Mouse (Mus musculus) olfactory bulb, adult 2 months (tissue): ENCODE measurements around the gene Olfr1339. TPM values are rescaled to one million over a fixed set of nuclear protein-coding genes. Genes with fewer than 3 reads are reported as not detected.

Experiments used
- H3K27ac ChIP-seq: fragments of 200-500 bp; 2 replicates; pipeline ENCODE4 v1.5.1; 2012; ENCODE audit warnings: low read depth, low read length; ENCODE audit not compliant: insufficient read depth
- H3K4me1 ChIP-seq: fragments of 200-500 bp; 2 replicates; pipeline ENCODE4 v1.6.1; 2012; ENCODE audit warnings: low read length; ENCODE audit not compliant: control insufficient read depth, insufficient read depth
- H3K4me3 ChIP-seq: fragments of 200-500 bp; 2 replicates; pipeline ENCODE4 v1.5.1; 2012; ENCODE audit warnings: mild to moderate bottlenecking, low read depth, low read length, moderate library complexity; ENCODE audit not compliant: insufficient read depth
- CTCF ChIP-seq: fragments of 200-500 bp; IDR thresholded peaks from 2 replicates; pipeline ENCODE4 v1.5.1; 2012; ENCODE audit warnings: low read depth, mild to moderate bottlenecking, low read length, moderate library complexity; ENCODE audit not compliant: insufficient read depth
- POLR2A ChIP-seq: fragments of 200-500 bp; IDR thresholded peaks from 2 replicates; pipeline ENCODE4 v1.6.1; 2012; ENCODE audit warnings: mild to moderate bottlenecking, low read depth, low read length, moderate library complexity; ENCODE audit not compliant: insufficient read depth
- WGBS: fragments of 180-500 bp; shearing (Covaris S2); methylation state at CpG from one replicate; pipeline ENCODE4 v1.1.7; 2018; 5-methylcytosine and 5-hydroxymethylcytosine counted together
- polyA plus RNA-seq: library from polyadenylated mRNA; stranded (reverse); fragments of >200 nt; gene quantifications from 2 replicates; pipeline ENCODE4 v1.2.4, GENCODE M21; 2012; ENCODE audit warnings: low replicate concordance; ENCODE audit not compliant: missing spikeins, insufficient read depth, insufficient read length

Gene Olfr1339
- not detected in 2 replicates for polyA plus RNA-seq

DNA sequence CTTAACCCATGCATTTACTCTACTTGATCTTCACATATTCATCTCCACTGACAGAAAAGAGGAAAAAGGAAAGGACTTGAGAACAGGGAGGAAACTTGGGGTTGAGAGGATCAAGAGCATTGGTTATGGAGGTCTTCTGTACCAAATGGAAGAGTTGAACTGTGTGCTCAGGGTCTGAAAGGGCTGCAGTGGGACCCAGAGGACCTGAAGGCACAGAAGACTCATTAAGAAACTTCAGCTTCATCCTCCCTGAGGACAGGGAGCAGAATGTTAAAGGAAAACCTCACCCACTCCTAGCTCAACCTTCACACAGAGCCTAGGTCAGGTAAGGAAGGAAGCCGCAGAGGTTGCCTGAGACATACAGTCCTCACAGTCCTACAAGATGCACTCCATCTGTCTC is at the start of gene Olfr1339:
Gene Olfr1339, plus strand, starts transcription at position 301 of the 400 bp plus-strand sequence.
- Histone ChIP-seq H3K27ac (no peak within 1 kb of the TSS), H3K4me1 (no peaks in the 10 kb centered on the region), H3K4me3 (no peak within 1 kb of the TSS)
- 95% methylated on average over 1 of the region's 1 CpGs for WGBS
- TF ChIP-seq POLR2A (no peak), CTCF (no peak)

DNA sequence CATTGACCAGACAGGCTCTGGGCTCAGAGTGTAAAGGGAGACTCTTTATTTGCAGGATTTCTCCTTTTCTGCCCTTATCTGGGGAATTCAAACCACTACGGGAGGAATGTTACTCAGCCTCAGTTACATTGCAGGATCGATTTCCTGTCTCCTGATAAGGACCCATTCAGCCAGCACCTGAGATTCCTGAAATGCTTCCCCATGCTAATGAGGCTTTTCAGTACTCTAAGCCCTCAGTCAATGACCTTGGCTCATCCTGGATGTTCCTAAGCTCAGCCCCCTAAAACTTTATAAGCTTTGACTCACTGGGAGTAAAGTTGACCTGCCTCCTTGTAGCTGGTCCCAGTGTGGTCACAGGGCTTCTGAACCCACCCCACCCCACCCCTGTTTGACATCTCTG is 44.9 kb upstream of the Olfr1339 start:
- WGBS, result 76% methylated on average over 2 of the region's 2 CpGs
- Histone ChIP-seq H3K4me1 (no peaks in the 10 kb centered on the region), H3K4me3 (no peak overlapping the region), H3K27ac (no peak overlapping the region)
- TF ChIP-seq POLR2A, result no peak
- TF ChIP-seq CTCF, result no peak

DNA sequence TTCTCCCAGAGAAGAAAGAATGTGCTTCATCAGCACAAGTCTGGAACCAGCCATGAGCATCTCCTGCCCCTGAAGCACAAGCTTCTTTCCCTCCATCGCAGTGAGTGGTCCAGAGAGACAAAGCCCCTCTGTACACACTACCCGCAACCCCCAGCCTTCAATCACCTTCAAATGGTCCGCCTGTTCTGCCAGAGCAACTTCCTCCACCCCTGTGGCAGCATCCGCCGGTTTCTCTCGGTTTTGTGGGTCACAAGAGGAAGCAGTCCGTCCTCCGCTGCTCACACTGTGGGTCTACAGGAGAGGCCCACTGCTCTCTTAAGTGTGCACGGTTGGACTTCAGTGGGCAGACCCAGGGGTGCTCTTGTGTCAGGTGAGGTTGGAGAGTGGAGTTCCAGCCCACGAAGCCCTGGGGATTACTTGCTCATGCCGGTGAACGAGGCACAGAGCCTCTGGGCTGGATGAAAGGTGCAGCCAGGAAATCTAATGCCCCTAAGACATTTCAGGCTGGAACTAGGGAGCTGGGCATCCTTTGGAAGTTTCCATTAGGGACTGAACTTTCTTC is 39.5 kb upstream of the Olfr1339 start, which contains the start of gene Olfr1342:
Gene Olfr1342, minus strand, starts transcription at position 345 of the 562 bp plus-strand sequence.
- Histone ChIP-seq H3K4me3 (no peak within 1 kb of the TSS), H3K27ac (no peak within 1 kb of the TSS), H3K4me1 (no peaks in the 10 kb centered on the region)
- 27% methylated on average over 12 of the region's 12 CpGs for WGBS
- TF ChIP-seq POLR2A, result no peak
- no peak for TF ChIP-seq CTCF

DNA sequence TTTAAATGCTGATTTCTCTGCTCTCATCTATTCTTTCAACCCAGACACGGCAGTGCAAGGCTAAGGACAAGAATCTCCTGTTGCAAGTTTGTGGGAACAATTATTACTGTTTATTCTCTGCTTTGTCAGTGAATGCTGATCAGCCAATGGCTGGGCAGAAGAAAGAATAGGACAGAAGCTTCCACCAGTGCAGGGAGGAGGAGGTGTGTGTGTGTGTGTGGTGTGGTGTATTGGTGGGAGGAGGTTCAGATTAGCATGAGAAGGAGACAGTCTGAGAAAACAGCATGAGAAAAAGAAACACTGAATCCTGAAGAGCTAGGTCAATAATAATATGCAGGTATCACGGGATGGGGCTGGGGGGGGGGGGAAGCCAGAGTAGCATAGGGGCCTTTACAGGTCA is 38.2 kb upstream of the Olfr1339 start:
- Histone ChIP-seq H3K4me3 (no peak overlapping the region), H3K27ac (no peak overlapping the region), H3K4me1 (no peaks in the 10 kb centered on the region)
- whole genome bisulfite sequencing, result 19% methylated on average over 2 of the region's 2 CpGs
- TF ChIP-seq POLR2A, result no peak
- no peak for TF ChIP-seq CTCF

DNA sequence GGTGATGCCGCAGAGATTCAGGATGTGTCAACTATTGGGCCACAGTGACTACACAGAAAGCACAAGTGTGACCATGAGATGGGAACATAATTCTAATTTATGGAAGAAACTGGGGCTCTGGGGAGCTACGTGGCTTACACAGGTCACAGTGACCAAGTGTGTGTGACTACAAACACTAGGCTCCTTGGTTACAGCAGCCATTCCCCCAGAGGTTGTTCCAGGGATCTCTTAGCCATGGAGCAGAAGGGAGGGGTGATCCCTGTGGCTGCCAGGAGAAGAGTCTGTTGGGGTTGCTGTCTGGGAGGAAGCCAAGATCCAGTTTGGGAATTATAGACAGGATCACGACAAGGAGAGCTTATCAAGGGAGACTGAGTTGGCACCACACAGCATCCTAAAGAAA is 28.8 kb upstream of the Olfr1339 start, which contains the start of gene Olfr1341:
Gene Olfr1341, plus strand, starts transcription at position 301 of the 400 bp plus-strand sequence.
- TF ChIP-seq POLR2A, result no peak
- no peak for TF ChIP-seq CTCF
- no peak within 1 kb of the TSS for H3K27ac ChIP-seq
- 78% methylated on average over 3 of the region's 3 CpGs for WGBS
- no peak within 1 kb of the TSS for H3K4me3 ChIP-seq
- H3K4me1 ChIP-seq, result no peaks in the 10 kb centered on the region

DNA sequence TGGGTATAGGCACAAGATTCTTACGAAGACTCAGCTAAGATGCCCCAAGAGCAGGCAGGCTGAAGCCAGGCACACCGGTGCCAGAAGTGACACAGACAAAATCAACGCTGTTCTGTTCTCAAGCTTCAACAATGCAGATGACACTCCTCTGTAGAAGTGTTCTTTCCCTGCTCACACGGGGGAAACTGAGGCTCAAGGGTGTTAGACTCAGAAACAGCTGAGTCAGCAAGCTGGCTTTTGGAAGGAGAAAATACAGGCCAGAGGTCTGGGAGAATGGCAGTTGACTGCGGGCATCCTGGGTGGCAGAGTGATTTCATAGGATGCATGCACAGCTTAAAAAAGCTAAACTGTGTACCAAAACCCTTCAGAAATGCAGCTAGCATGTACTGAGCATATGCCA is 23.9 kb upstream of the Olfr1339 start:
- H3K27ac ChIP-seq, result no peak overlapping the region
- TF ChIP-seq POLR2A (no peak), CTCF (no peak)

DNA sequence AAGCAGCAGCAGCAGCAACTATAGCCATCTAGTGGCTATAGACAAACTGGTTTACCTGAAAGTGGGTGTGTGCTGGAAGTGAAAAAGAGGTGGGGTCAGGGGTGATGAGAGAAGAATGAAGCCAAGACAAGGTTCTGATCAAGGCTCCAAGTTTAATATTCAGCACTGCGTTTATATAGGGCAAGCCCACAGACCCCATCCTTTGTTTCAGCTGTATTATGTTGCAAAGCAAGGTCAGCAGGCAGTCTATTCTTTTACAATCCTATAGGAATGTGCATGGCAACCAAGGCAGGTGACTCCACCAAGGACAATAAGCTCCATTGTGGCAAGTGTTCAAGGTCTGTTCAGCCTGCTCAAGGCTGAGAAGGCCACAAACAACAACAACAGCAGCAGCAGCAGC is 20.3 kb upstream of the Olfr1339 start:
- Histone ChIP-seq H3K27ac (no peak overlapping the region), H3K4me1 (no peaks in the 10 kb centered on the region), H3K4me3 (no peak overlapping the region)
- 21% methylated on average over 1 of the region's 1 CpGs for WGBS
- no peak for TF ChIP-seq CTCF
- TF ChIP-seq POLR2A, result no peak

More for the DNA sequence above, 23.9 kb upstream of the Olfr1339 start:
- Histone ChIP-seq H3K4me3 (no peak overlapping the region), H3K4me1 (no peaks in the 10 kb centered on the region)
- WGBS, result 83% methylated on average over 5 of the region's 5 CpGs

DNA sequence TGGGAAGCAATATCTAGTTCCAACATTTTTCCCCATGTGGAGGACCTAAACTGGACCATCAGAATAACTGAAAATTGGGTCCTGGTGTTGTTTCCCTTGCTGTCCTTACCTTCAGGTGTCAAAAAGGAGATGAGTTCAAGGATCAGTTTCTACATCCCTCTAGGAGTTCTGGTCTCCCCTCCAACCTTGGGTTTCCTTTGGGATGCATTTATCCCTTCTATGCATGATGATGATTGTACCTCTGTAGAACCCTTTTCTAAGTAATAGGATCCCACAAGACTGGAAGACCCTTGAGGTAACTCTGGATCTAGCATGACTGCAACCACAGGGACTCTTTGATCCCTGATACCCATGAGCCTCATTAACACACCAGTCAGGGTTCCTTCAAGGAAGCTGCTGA is 12.1 kb upstream of the Olfr1339 start, which contains the start of gene Olfr1340:
Gene Olfr1340, plus strand, starts transcription at position 301 of the 400 bp plus-strand sequence.
- no peaks in the 10 kb centered on the region for H3K4me1 ChIP-seq
- no peak within 1 kb of the TSS for H3K27ac ChIP-seq
- no peak within 1 kb of the TSS for H3K4me3 ChIP-seq
- no peak for TF ChIP-seq POLR2A
- TF ChIP-seq CTCF, result no peak

DNA sequence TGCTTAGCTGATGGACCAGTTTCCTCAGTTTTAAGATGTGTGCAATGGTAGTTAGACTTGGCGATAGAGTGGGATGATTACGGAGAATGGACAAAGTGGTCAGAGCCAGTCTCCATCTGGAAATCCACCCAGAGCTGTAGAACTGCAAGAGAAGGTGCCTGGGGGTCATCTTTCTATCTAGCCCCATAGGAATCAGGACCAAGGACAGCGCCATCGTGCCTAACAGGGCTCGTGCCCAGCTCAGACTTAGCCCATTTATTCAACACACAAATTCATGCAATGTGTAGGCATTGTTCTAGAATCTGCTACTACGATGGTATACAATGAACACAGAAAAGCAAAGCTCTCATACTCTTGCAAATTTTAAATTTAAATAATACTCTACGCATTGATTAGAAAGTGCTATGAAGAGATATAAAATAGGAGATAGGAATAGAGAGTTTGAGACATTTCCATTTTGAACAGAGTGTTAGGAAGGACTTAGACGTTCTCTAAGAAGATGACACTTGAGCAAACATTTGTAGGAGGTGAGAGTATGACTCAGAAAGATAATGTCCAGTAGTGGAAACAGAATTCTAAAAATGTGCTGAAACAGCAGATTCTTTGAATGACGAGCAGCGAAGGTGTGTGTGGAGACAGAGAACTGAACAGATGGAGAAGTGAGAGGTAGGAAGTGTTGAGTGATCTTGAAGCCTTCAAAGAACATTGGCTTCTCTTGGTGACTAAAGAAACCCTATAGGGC is 10.1 kb upstream of the Olfr1339 start:
- Histone ChIP-seq H3K4me1 (no peaks in the 10 kb centered on the region), H3K27ac (no peak overlapping the region), H3K4me3 (no peak overlapping the region)
- TF ChIP-seq CTCF (no peak), POLR2A (no peak)
- 56% methylated on average over 10 of the region's 10 CpGs for WGBS

DNA sequence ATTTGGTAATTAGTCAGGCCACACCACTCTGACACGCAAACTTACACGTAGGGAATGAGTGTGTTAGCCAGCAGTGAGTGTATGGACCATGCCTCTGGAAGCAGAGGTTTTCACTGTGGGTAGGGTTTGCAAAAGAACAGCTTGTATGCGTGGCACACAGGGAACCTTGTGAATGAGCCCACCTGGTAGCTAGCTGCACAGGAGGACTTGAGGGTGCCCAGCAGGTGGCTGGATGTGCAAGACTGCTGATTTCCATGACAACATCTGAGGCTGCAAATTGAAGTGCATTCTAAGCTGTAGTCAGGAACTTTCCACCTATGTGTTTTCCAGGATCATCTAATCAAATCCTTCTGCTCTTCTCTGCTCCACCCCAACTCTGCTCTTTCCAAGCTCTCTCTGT is 7.6 kb downstream of the Olfr1339 start:
- 60% methylated on average over 3 of the region's 3 CpGs for WGBS

More for the DNA sequence above, 7.6 kb downstream of the Olfr1339 start:
- TF ChIP-seq CTCF (no peak), POLR2A (no peak)
- H3K4me3 ChIP-seq, result no peak overlapping the region
- no peaks in the 10 kb centered on the region for H3K4me1 ChIP-seq
- H3K27ac ChIP-seq, result no peak overlapping the region
